Mouse (Mus musculus): ENCODE results near the gene Gm17490.

Gm17490 gene

DNA sequence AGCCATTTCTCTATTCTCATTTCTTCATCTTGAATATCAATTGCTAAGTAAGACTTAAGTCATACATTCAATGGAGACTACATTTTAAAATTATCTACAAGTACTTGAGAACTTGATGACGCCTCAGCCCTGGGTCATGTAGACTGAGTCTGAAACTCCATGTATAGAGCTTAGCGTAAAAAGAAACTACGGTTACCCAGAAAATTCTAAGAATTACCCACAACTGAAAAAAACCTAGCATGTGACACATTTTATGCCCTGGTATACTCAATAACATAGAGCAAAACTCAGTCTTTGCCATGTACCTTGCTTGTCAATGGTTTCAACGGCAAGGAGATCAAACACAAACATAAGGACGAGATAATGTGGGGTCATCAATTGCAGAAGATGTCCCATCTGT lies at the start of gene Gm17490:
Gene Gm17490 (minus strand): TSS at position 375 of the 400 bp plus-strand sequence.
- no peak for DNase-seq (ENCODE audit: low spot score)

DNA sequence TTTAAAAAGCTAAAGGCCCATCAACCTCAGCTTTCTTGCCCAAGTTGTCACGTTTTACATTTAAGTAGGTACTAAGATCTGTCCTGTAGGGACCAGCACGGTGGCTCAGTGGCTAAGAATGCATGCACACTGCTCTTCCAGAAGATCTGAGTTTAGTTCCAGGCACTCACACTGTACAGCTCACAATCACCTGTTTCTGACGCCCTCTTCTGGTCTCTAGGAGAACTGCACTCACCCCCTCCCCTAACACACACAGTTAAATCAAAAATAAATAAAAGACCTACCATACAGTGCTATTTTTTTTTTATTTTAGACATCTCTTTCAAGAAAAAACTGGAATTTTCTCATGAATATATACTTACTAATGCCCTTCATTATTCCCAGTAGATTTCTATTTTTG lies 46.1 kb upstream of the Gm17490 start:
- DNase-seq (ENCODE audit: low spot score), result no peak

DNA sequence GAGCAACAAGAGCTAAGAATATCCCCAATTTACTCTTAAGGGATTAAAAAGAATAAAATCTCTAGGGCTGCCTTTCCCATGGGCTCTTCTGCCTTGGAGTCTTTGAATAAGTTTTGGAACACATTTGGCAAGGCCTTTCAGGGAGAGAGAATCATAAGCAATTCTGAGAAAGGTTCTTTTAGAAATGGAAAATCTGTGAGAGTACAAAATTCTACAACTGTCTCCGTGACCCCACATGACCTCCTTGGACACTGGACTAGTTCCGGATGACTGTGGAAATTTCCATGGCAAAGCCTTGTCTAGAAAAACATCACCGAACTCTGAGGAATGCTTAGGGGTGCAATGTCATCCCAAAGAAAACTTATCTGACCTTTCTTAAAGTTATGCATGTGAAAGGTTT lies 39.3 kb upstream of the Gm17490 start:
- DNase-seq (ENCODE audit: low spot score), result no peak

DNA sequence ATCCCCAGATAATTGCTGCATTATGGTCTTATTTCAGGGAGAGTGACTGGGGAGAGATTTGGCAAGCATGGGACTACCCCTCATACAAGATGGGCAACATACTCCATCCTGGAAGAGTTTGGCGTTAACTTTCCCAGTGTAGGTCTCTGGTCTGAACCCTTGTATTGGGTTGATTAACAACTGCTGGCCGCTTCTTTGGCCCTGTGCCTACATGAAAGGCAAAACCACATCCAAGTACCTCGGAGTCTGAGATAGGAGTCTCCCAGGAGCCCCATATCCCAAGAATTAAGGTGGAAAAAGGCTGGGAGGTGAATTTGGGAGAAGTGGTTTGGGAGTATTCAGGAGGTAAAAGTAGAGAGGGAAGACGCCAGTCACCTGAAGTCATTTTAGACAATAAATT lies 38.7 kb upstream of the Gm17490 start:
- no peak for DNase-seq (ENCODE audit: low spot score)

DNA sequence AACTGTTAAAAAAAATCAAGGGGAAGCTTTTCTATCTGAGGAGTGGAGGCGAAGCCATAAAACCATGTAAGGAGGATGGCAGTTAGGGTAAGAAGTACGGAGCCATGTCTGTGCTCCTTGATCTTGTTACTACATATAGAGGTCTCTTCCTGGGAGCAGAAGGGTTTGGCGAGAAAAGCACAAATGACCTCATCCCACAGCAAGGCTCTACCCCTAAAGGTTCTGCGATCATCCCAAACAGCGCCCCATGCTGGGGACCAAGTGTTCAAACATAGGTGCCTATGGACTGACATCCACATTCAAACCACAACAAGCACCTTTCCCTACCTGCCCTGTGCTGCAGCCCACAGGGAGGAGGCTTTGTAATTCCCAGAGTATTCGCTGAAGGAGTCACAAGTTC lies 38.3 kb upstream of the Gm17490 start:
- peak; percentile 33 for DNase-seq (ENCODE audit: low spot score)

DNA sequence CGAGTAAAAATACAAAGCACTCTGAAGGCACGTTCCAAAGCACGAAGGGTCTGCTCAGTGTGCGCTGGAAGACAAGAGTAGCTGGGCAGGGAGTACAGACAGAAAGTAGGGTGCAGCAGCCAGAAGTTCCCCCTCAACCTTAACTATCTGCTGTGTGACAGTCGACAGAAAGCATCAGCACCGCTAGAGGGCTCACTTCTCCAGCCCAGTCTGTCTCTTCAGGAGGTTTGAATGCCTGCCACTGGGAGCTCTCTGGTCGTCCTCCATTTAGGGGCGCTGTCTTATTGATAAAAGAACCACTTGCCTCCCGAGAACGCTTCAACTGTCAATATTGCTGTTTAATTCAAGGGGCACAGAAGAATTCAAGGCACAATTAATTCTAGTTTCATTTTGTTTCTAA lies 37.9 kb upstream of the Gm17490 start:
- DNase-seq (ENCODE audit: low spot score), result peak; percentile 70

DNA sequence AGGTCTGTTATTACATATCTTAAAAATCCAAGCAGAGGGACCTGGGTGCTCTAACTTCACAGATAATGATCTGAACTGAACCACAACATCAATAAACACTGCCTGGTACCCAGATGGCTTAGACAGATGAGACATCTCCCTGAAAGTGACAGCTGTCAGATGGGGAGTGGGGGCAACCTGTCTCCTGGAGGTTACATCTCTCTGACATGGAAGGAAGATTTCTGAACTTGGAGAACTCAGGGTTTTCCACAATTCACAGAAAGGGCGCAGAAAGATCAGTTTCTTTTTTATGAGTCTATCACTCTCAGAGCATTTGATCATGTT lies 36.8 kb upstream of the Gm17490 start:
- no peak for DNase-seq (ENCODE audit: low spot score)

DNA sequence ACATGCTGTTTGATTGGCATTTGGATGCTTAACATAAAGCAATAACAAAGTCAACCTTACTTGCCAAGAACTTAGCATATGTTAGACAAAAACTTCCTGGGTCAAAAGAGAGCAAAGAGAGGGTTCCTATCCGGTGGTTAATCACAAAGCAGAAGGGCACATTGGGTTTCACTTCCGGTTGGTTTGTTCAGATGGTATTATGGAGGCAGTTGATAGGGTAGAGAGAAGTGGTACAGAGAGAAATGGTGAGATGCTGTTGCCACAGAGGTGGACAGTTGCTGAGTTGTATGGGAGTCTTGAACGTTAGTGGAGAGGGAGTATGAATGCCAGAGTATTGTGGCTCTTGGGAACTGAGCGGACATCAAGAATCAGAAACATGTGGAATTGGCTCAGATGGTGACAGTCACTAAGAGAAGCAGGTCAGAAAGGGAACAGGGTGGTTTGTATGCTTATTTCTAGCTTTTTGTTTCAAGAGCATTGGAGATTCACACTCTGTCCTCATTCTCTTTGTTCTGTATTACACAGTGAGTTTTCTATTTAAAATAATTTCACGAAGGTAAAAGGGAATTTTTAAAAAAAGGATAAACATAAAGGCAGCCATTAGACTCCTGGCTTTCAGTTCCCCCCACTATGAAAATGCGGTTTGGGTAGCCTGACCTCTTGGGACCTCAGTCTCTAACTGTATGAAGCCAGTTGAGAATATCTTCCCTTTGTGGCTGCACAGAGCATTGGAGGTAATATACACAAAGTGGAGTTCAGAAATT lies 36.3 kb upstream of the Gm17490 start:
- no peak for DNase-seq (ENCODE audit: low spot score)

DNA sequence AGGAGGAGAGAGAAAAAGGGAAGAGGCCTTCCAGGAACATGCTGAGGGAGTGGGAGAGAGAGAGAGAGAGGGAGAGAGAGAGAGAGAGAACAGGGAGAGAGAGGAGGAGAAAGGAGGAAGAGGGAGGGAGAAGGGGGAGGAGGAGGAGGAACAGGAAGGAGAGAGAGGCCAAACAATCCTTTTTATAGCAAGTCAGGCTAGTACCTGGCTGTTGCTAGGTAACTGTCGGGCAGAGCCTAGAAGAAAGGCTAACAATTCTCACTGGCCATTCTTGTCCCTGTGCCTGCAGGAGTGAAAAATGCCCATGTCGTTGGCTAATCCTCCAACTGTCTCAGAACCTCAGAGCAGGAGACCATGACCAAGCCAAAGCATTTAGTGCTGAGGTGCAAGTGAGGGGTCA lies 33.2 kb upstream of the Gm17490 start:
- DNase-seq (ENCODE audit: low spot score), result no peak

DNA sequence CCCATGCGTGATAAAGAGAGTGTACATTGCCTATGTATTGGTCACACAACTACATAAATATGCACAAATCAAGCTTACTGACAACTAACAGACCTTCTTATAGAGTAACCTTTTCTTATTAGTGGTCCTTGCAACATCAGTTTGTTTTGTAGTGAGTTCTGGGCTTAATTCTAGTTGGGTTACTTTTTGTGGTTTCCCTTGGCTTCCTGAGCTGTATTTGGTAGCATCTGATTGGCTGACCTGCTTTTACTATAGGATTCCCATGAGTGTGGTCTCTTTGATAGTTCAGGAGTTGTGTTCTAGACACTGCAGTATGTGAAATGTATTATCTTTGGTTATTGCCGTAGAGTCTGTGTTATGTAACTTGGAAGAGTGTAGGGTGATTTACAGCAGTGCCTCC lies 31.5 kb upstream of the Gm17490 start:
- no peak for DNase-seq (ENCODE audit: low spot score)

DNA sequence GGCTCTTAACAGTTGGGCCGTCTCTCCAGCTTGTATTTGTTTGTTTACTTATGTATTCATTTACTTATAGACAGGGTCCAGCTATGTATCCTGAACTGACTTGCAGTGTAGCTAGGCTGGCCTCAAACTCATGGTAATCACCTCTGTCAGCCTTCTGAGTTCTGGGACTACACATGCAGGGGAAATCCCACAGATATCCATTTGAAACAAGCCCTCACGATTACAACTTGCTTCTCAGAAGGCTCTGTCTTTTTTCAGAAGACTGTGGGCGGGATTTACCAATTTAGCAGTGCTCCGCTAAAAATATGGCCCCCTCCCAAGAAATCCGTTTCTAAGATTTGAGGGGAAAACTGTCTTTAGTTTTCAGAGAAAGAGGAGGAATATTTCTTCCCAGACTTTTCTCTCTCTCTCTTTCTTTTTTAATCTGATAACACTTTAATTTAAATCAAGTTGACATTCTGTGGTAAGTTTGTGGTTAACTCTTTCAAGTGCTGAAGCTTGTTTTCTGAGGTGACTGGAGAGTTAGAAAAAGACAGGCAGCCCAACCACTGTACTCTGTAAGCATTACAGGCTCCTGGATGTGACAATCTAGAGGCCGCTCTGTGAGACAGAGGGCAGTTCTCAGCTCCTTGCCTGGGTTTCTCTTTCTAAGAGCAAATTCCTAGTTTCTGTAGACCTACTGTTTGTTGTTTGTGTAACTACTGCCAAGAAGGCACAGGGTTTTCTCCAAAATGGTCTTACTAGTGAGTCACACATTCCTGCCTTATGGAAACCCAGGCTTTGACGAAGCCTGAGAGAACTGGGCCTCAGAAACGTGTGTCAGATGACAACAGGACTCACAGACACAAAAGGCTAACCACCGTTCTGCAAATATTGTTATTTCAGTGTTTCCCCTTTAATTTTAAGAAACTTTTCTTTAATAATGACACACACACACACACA lies 29.2 kb upstream of the Gm17490 start:
- no peak for DNase-seq (ENCODE audit: low spot score)

DNA sequence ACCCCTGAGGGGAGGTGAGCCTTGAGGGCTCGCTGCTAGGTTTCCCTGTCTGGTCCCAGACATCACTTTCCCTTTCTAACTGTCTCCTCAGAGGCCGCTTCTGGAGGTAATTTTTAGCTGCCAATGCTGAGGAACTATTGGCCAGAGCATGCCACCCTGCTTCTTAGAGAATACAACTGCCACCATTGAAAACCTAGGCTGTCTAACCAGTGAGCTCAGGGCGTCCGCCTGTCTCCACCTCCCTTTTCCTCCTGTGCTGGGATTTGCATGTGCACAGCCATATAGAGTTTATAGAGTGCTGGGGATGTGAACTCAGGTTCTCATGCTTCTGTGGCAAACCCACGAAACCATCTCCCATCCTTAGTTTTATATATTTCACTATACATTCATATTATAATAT lies 27.7 kb upstream of the Gm17490 start:
- no peak for DNase-seq (ENCODE audit: low spot score)

DNA sequence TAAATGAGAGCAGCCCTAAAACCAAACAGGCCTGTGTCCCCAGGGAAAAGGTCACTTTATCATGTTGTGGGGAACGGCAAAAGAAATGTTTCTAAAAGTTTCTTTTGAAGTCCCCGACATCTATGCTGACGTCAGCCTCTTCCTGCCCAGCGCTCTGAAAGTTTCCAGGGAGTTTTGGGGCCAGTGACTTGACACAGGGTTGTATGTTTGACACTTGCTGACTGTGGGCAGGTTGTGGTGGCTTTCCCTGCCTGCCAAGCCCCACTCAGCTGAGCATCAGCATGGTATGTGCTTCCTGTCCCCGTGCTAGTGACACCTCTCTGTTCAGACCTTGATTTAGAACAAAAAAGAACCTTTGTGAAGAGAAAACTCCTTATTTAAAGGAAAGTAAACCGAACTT lies 27.3 kb upstream of the Gm17490 start:
- no peak for DNase-seq (ENCODE audit: low spot score)

DNA sequence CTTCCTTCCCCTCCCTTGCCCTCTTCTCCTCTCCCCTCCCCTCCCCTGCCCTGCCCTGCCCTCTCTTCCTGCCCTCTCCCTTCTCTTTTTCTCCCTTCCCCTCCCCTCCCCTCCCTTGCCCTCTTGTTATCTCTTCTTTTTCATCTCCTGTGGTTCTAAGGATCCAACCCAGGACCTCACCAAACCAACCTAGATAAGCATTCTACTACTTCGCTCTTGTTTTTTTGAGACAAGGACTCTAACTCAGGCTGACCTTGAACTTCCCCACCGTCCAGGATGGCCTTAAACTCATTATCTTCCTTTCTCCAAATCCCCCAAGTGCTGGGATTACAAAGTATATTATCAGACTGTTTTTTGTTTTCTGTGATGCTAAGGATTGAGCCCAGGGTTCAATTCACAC lies 26.7 kb upstream of the Gm17490 start:
- DNase-seq (ENCODE audit: low spot score), result no peak

DNA sequence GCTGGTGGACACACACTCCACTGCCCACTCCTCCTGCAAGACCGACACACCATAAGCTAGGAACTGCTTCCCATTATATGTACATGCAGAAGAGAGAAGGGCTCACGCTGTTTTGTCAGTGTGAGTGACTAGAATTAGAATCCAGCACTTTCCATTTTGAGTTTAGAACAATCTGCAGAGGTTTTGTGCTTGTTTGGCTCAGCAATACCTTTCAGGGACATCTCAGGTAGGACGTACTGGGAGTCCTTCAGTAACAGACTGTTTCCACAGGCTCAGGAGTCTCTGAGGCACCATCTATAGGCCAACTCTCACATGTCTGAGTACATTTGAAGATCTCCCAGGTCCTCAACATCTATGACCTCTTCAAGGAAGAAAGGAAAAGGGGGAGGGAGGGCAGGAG lies 26.1 kb upstream of the Gm17490 start:
- DNase-seq (ENCODE audit: low spot score), result no peak

DNA sequence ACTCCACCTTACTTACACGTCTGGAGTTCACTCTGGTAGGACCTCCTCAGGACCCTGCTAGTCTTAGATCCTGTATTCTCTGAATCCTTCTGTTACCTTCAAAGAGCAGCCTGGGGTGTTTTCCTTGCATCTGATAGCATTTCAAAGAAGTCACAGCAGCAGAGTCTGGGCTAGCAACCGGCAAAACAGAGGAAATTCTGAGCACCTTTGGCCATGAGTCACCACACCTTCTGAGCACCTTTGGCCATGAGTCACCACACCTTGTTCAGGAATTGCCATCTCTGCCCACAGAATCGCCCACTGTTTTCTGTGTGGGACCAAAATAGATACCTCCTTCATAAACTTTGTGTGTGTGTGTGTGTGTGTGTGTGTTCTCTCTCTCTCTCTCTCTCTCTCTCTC lies 25.4 kb upstream of the Gm17490 start:
- DNase-seq (ENCODE audit: low spot score), result no peak

DNA sequence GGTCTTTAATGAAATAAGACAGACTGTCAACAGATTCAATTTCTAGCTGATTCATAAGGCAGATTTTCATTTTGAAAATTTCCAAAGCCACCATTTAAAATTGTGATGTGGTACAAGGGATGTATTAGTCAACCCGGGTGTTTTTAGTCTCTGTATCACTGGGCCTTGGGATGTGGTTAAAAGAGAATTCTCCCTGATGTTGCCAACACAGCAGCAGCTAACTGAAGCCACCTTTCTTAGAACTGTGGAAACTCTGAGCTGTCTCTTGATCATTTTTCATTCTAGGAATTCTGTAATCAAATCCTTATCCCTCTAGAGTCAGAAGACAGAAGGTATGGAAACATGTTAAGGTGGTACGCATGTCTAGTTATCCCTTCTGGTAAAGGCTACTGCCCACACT lies 19.2 kb upstream of the Gm17490 start:
- DNase-seq (ENCODE audit: low spot score), result no peak

DNA sequence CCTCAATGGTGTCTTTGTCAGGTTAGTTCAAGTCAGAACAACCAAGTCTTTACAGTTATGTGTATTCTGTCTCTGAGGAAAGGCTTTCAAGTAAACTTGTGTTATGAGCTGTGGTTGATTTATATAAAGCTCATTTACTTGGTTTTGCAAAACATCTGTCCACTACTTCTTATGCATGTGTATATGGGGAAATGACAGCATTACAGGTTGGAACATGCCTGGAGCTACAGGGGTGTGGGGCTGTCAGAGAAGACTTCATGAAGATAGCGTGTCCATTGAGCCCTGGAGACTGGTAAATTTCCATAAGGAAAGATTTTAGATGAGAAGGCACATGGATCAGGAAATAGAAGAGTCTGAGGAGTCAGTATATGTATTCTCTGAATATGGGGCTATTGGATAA lies 18.0 kb upstream of the Gm17490 start:
- no peak for DNase-seq (ENCODE audit: low spot score)

DNA sequence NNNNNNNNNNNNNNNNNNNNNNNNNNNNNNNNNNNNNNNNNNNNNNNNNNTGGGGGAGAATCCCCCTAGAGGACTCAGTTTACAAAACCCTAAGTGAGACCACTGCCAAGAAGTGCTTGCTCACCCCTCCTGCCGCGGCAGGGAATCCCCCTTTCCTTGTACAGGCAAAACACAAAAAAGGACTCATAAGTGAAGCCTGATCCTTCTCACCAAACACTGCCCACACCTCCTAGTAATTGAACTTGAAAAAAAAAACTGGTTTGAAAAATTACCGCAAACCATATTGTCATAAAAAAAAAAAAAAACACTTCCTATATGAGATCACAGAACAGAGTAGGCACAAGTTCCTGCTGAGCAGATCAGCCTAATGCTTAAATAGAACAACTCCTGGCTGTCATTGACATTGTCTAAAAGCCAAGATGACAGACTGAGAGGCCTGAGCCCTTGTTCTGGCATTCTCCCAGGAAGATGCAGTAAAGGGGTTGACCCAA lies 16.4 kb upstream of the Gm17490 start, which contains the start of gene Il2ra:
Gene Il2ra (plus strand): TSS at position 357 of the 491 bp plus-strand sequence.
- no peak for DNase-seq (ENCODE audit: low spot score)

DNA sequence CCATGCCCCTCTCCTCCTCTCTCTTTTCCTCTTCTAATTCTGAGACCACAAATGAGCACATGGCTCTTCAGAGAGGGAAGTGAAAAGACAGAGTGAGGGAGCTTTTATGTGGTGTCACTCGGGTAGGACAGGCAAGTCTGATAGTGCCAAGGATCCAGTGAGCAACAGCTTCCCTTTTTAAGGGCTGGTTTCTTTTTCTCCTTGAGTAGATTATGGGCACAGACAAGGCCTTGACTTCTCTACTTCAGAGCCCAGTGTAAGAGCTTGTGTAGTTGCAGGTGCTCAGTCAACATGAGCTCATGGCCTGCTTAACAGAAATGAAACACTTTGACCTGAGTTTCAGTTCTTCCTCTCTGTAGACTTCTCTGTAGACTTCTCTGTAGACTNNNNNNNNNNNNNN lies 11.1 kb upstream of the Gm17490 start:
- DNase-seq (ENCODE audit: low spot score), result no peak

DNA sequence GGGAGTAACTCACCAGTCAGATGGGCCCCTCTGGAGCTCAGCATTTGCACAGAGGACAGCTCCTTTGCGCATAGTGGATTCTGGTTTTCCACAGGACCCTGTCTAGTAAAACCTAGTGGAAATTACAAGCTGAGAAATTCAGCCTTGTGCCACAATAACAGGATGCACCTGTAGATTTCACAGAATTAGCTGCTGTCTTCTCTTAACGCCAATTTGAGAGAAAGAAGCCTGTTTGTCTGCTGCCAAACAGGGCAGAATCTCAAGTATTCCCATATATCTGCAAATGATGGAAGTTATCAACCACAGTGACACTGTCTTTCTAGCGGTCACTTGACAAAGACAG lies 10.0 kb upstream of the Gm17490 start:
- DNase-seq (ENCODE audit: low spot score), result no peak

DNA sequence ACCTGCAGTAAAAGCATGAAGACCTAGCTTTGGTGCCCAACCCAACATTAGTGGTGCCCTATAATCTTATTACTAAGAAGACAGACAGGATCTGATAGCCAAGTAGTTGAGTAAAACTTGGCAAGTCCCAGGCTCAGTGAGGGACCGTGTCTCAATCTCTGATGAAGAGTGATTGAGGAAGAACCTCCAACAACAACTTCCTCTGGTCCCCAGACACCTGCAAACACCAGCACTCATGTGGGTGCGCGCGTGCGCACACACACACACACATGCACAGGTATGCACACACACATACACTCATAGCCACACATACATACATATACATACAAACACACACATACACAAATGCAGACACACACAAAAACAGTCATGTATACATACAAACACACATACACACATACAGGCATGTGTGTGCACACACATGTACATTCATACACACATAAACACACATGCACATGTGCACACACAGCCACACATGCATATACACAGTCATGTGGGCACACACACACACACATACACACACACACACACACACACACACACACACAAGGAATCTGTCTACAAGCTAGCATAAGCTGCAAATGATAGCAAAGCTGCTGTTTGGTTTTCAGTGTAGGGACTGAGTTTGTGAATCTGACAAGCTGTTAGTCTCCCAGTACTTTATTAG lies 9.5 kb upstream of the Gm17490 start:
- no peak for DNase-seq (ENCODE audit: low spot score)

DNA sequence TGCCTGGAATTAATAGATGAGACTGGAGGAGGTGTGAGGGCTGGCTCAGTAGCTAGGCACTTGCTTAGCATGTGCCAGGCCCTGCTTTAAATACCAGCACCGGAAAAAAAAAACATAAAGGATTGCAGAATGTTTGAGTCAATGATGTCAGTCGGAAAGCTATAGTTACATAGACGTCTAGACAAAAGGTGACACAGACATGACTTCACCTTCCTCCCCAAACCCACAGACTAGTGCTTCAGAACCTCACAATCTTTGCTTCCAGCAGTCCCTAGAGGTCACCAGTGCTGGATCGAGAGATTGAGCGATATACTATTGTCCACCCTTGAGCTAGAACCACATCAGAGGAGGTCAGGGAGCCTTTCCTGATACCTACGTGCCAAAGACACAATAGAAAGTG lies 9.0 kb upstream of the Gm17490 start:
- DNase-seq (ENCODE audit: low spot score), result no peak

Measured in urinary bladder, postnatal 25 days (tissue).